Mouse (Mus musculus): ENCODE measurements around the gene Axl.

GRCm38 (mm10) chr7:25714581-25714980, 73.9 kb downstream of the Axl start:
- TF ChIP-seq CTCF (IDR thresholded peaks at IDR 0.05; ENCODE audit: extremely low read depth, insufficient read depth, low read length) (no peak), POLR2A (IDR thresholded peaks at IDR 0.05; ENCODE audit: extremely low read depth, insufficient read depth, low read length) (no peak)
